In the genomic region with DNA sequence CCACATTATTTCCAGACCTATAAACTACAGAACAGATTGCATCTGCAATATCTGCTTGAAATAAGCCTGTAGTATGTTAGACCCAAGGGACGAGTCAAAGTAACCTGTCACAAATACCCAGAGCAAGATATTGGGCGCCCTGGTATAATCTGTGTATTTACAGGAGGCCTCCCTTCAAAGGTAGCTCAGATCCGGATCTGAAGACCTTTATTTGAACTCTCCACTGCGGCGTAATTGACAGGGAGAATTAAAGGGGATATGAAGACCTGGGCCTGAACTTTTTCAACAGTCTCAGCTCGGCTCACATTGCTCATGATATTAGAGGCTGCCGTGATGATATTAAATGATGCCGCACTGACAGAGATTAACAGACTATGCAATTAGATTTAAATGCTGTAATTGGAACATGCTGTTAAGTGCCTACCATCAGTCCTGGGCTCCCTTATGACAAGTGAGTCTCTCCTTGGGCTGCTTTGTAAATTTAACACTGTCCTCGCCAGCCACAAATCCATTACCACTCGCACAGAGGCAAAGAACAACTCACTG, we compare ENCODE assay signal across 14 mouse cellular contexts.
DNase-seq lines count a peak whose midpoint lies in the region; ATAC-seq lines count a peak whose summit lies in the region.
"Had no signal": no experiment of that assay in that cellular context is flagged by ENCODE, and none has a peak within 500 bp of the region (broad histone marks: within the 10 kb centered on the region; RNA-seq: fewer than 3 reads in every experiment).

No protein-coding gene starts in this region.

- ATAC-seq in midbrain, embryonic 14.5 days (ENCODE audit: low FRiP score, low TSS enrichment), result no peak
- ATAC-seq in midbrain, embryonic 11.5 days (ENCODE audit: low FRiP score), result no peak
- ATAC-seq in forebrain, embryonic 12.5 days (ENCODE audit: low FRiP score), result peak; percentile 70; the same call in 1 of the 2 replicates
- ATAC-seq: liver, embryonic 12.5 days had no signal

- H3K9ac ChIP-seq in midbrain, embryonic 14.5 days (replicated peaks; ENCODE audit: low read length), result no peak overlapping the region
- H3K9ac ChIP-seq in midbrain, embryonic 11.5 days (ENCODE audit: low read length), result no peak overlapping the region
- no peak overlapping the region for H3K9ac ChIP-seq in forebrain, embryonic 12.5 days
- H3K9ac ChIP-seq: liver, embryonic 12.5 days had no signal

- no peaks in the 10 kb centered on the region for H3K36me3 ChIP-seq in midbrain, embryonic 14.5 days (ENCODE audit: control insufficient read depth, insufficient read depth, low read length)
- H3K36me3 ChIP-seq in midbrain, embryonic 11.5 days (ENCODE audit: control insufficient read depth, insufficient read depth, low read length), result no peaks in the 10 kb centered on the region
- no peaks in the 10 kb centered on the region for H3K36me3 ChIP-seq in forebrain, embryonic 12.5 days (replicated peaks)
- H3K36me3 ChIP-seq in limb, embryonic 10.5 days, result no peaks in the 10 kb centered on the region
- H3K36me3 ChIP-seq: liver, embryonic 12.5 days had no signal

- H3K27me3 ChIP-seq in midbrain, embryonic 14.5 days (ENCODE audit: control insufficient read depth, insufficient read depth, low read length), result no peaks in the 10 kb centered on the region
- no peaks in the 10 kb centered on the region for H3K27me3 ChIP-seq in midbrain, embryonic 11.5 days (ENCODE audit: control insufficient read depth, insufficient read depth, low read length)
- no peaks in the 10 kb centered on the region for H3K27me3 ChIP-seq in forebrain, embryonic 12.5 days
- no peaks in the 10 kb centered on the region for H3K27me3 ChIP-seq in limb, embryonic 10.5 days (ENCODE audit: low read depth, poor library complexity, severe bottlenecking)
- H3K27me3 ChIP-seq: liver, embryonic 12.5 days had no signal

- H3K4me2 ChIP-seq in midbrain, embryonic 14.5 days (ENCODE audit: low read length), result no peak overlapping the region
- H3K4me2 ChIP-seq in midbrain, embryonic 11.5 days, result no peak overlapping the region
- no peak overlapping the region for H3K4me2 ChIP-seq in forebrain, embryonic 12.5 days
- H3K4me2 ChIP-seq: liver, embryonic 12.5 days had no signal

- H3K27ac ChIP-seq in midbrain, embryonic 14.5 days (replicated peaks; ENCODE audit: low read depth, low read length), result no peak overlapping the region
- no peak overlapping the region for H3K27ac ChIP-seq in midbrain, embryonic 11.5 days (ENCODE audit: low read depth, low read length)
- H3K27ac ChIP-seq in forebrain, embryonic 12.5 days, result no peak overlapping the region
- 0 out of 2 replicates have a peak overlapping the region, but pooled peaks have one; percentile 28 for H3K27ac ChIP-seq in limb, embryonic 10.5 days
- H3K27ac ChIP-seq: liver, embryonic 12.5 days had no signal

- H3K9me3 ChIP-seq in midbrain, embryonic 14.5 days (ENCODE audit: control insufficient read depth, low read length), result no peaks in the 10 kb centered on the region
- no peaks in the 10 kb centered on the region for H3K9me3 ChIP-seq in midbrain, embryonic 11.5 days (ENCODE audit: control insufficient read depth, low read length)
- no peaks in the 10 kb centered on the region for H3K9me3 ChIP-seq in forebrain, embryonic 12.5 days
- H3K9me3 ChIP-seq in limb, embryonic 10.5 days (replicated peaks), result no peaks in the 10 kb centered on the region
- H3K9me3 ChIP-seq: liver, embryonic 12.5 days had no signal

- H3K4me1 ChIP-seq in midbrain, embryonic 14.5 days (ENCODE audit: control insufficient read depth, insufficient read depth, low read length), result 0 out of 2 replicates have a peak, but pooled peaks cover 3% of the 10 kb centered on the region
- H3K4me1 ChIP-seq in midbrain, embryonic 11.5 days (ENCODE audit: control insufficient read depth, insufficient read depth, low read length), result no peaks in the 10 kb centered on the region
- H3K4me1 ChIP-seq in forebrain, embryonic 12.5 days, result peaks cover 3% of the 10 kb centered on the region
- H3K4me1 ChIP-seq in limb, embryonic 10.5 days, result peaks cover 54% of the 10 kb centered on the region
- H3K4me1 ChIP-seq: liver, embryonic 12.5 days had no signal

- H3K4me3 ChIP-seq in midbrain, embryonic 14.5 days (replicated peaks; ENCODE audit: low read depth, low read length), result no peak overlapping the region
- H3K4me3 ChIP-seq in midbrain, embryonic 11.5 days (ENCODE audit: low read depth, low read length), result no peak overlapping the region
- H3K4me3 ChIP-seq in forebrain, embryonic 12.5 days (replicated peaks), result no peak overlapping the region
- H3K4me3 ChIP-seq in limb, embryonic 10.5 days, result no peak overlapping the region
- H3K4me3 ChIP-seq: liver, embryonic 12.5 days had no signal

- intact Hi-C loops in gastrocnemius, postnatal 36 days (cut with DNase I), result no loop called here
- intact Hi-C loops in left cerebral cortex, postnatal 36 days (cut with DNase I), result no loop called here

- DNase-seq in midbrain, embryonic 14.5 days, result peak; percentile 24
- no peak for DNase-seq in midbrain, embryonic 11.5 days (ENCODE audit: low spot score, missing footprints)
- DNase-seq in limb, embryonic 10.5 days (ENCODE audit: low spot score), result no peak
- DNase-seq in retina, postnatal 1 day, result peak; percentile 41
- DNase-seq in gastrocnemius, postnatal 36 days, result no peak
- no peak for DNase-seq in thymus, postnatal 0 days (ENCODE audit: low spot score)
- no peak for DNase-seq in left cerebral cortex, postnatal 36 days (ENCODE audit: low spot score in 2 of 2)
- DNase-seq: adrenal gland, adult 8-10 months; heart, adult 11 months; kidney, postnatal 14 days; lung, postnatal 14 days; spleen, adult 18-20 months had no signal

- 73% methylated on average over 10 of the region's 10 CpGs for WGBS in midbrain, embryonic 14.5 days
- WGBS in midbrain, embryonic 11.5 days, result 78% methylated on average over 10 of the region's 10 CpGs
- WGBS in forebrain, embryonic 12.5 days, result 69% methylated on average over 10 of the region's 10 CpGs
- 26% methylated on average over 10 of the region's 10 CpGs for WGBS in limb, embryonic 10.5 days

Comparison
In these comparisons a context has a peak if more than half of its experiments do, and no peak if none do; other contexts are left out.
1. DNase-seq: peak in midbrain, embryonic 14.5 days (single experiment) and retina, postnatal 1 day (single experiment); none in midbrain, embryonic 11.5 days (single experiment), limb, embryonic 10.5 days (single experiment), gastrocnemius, postnatal 36 days (0 of 2), thymus, postnatal 0 days (single experiment) and left cerebral cortex, postnatal 36 days (0 of 2).